Mouse (Mus musculus) v-Abl transformed pro-B cells (cell line): ENCODE results near the gene Ldhal6b.

Experiments used
- in situ Hi-C, 2 experiments: fragments of 400-800 bp; cut with MboI; formaldehyde crosslinking; loops; one replicate each; pipeline ENCODE4 v1.15.1; 2025; ENCODE audit not compliant: unreplicated experiment in 2 of 2

Ldhal6b gene

GRCm38 (mm10) chr17:5371521-5371920 lies 47.0 kb downstream of the Ldhal6b start:
- in situ Hi-C loops: no loop called here

- in situ Hi-C loops: no loop called here
Observed at GRCm38 (mm10) chr17:5371032-5371431, 47.5 kb downstream of the Ldhal6b start.
